Mouse (Mus musculus): ENCODE measurements around the gene Gm498. TPM values are rescaled to one million over a fixed set of nuclear protein-coding genes. Genes with fewer than 3 reads are reported as not detected.

Gm498 gene
- polyA plus RNA-seq, 2 experiments = not detected

DNA sequence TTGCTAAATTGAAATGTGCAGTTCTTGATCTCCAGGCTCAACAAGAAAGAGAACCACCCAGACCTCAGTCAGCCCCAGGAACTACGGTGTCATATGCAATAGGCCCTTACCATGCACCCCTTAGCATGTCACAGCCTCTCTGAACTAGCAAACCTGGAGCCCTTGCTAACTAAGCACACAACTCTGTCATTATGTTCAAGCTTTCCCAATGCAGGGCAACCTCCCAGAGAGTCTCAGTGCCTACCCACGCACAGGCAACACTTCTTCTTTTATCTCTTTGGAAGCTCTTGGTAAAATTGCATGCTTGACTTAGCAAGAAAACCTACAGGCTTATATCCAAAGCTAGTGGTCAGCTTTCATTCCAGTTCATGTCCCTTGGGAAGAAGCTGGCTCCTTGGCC is 24.5 kb downstream of the Gm498 start:
- TF ChIP-seq CTCF (IDR thresholded peaks at IDR 0.05; ENCODE audit: low read depth) (no peak), EP300 (IDR thresholded peaks at IDR 0.05; ENCODE audit: low read depth) (no peak)
- Histone ChIP-seq H3K9ac (replicated peaks) (no peak overlapping the region), H3K27ac (no peak overlapping the region), H3K4me3 (ENCODE audit: insufficient read depth in 1 of 2, low read depth in 2 of 2, low read length in 2 of 2) (no peak overlapping the region), H3K36me3 (replicated peaks; ENCODE audit: control insufficient read depth, insufficient read depth, low read depth) (no peaks in the 10 kb centered on the region), H3K27me3 (ENCODE audit: control insufficient read depth, insufficient read depth, low read length) (no peaks in the 10 kb centered on the region), H3K4me1 (replicated peaks; ENCODE audit: control insufficient read depth in 2 of 2, insufficient read depth in 2 of 2, low read length in 1 of 2) (no peaks in the 10 kb centered on the region), H3K9me3 (ENCODE audit: control insufficient read depth, low read length) (no peaks in the 10 kb centered on the region), H3K4me2 (ENCODE audit: low read depth) (no peak overlapping the region)
- 46% methylated on average over 2 of the region's 2 CpGs for WGBS (ENCODE audit: insufficient replicate concordance)
- DNase-seq (ENCODE audit: low read depth in 3 of 3, low spot score in 3 of 3) (no peak), ATAC-seq (ENCODE audit: insufficient read depth) (no peak)

DNA sequence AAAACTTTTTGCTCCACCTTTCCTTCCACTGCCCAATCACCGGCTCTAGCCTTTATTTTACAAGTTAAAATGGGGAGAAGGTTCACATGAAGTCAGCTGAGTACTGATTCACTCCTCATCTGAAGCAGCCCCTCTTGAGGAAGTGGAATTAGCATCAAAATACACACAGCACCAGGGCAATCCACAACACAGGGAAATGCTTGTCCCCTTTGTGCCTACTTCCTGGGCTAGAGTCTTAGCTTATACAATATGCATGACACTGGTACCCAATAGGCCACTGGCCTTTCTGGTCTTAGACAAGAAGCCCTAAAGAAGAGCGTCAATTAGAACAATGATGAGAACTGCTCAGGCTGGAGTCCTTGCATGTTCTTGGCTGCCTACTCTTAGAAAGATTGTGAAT is 25.7 kb downstream of the Gm498 start:
- no peak for DNase-seq (ENCODE audit: low read depth in 3 of 3, low spot score in 3 of 3)

GRCm38 (mm10) chr7:143900667-143901066 is 34.0 kb downstream of the Gm498 start:
- Histone ChIP-seq H3K27me3 (ENCODE audit: control insufficient read depth, insufficient read depth, low read length) (no peaks in the 10 kb centered on the region), H3K9ac (replicated peaks) (no peak overlapping the region), H3K4me2 (ENCODE audit: low read depth) (no peak overlapping the region), H3K27ac (no peak overlapping the region), H3K36me3 (replicated peaks; ENCODE audit: control insufficient read depth, insufficient read depth, low read depth) (no peaks in the 10 kb centered on the region), H3K4me3 (ENCODE audit: insufficient read depth in 1 of 2, low read depth in 2 of 2, low read length in 2 of 2) (no peak overlapping the region), H3K4me1 (replicated peaks; ENCODE audit: control insufficient read depth in 2 of 2, insufficient read depth in 2 of 2, low read length in 1 of 2) (no peaks in the 10 kb centered on the region), H3K9me3 (ENCODE audit: control insufficient read depth, low read length) (no peaks in the 10 kb centered on the region)
- DNase-seq (ENCODE audit: low read depth in 3 of 3, low spot score in 3 of 3) (no peak), ATAC-seq (ENCODE audit: insufficient read depth) (no peak)
- TF ChIP-seq EP300 (IDR thresholded peaks at IDR 0.05; ENCODE audit: low read depth) (no peak), CTCF (IDR thresholded peaks at IDR 0.05; ENCODE audit: low read depth) (peak; percentile 33)
- WGBS (ENCODE audit: insufficient replicate concordance) = 6% methylated on average over 2 of the region's 2 CpGs

More for the DNA sequence above, 25.7 kb downstream of the Gm498 start:
- Histone ChIP-seq H3K9ac (replicated peaks) (no peak overlapping the region), H3K27ac (no peak overlapping the region), H3K4me1 (replicated peaks; ENCODE audit: control insufficient read depth in 2 of 2, insufficient read depth in 2 of 2, low read length in 1 of 2) (no peaks in the 10 kb centered on the region), H3K36me3 (replicated peaks; ENCODE audit: control insufficient read depth, insufficient read depth, low read depth) (no peaks in the 10 kb centered on the region), H3K27me3 (ENCODE audit: control insufficient read depth, insufficient read depth, low read length) (no peaks in the 10 kb centered on the region), H3K9me3 (ENCODE audit: control insufficient read depth, low read length) (no peaks in the 10 kb centered on the region), H3K4me3 (ENCODE audit: insufficient read depth in 1 of 2, low read depth in 2 of 2, low read length in 2 of 2) (no peak overlapping the region), H3K4me2 (ENCODE audit: low read depth) (no peak overlapping the region)
- TF ChIP-seq EP300 (IDR thresholded peaks at IDR 0.05; ENCODE audit: low read depth) (no peak), CTCF (IDR thresholded peaks at IDR 0.05; ENCODE audit: low read depth) (no peak)
- ATAC-seq (ENCODE audit: insufficient read depth) = no peak
- WGBS (ENCODE audit: insufficient replicate concordance) = 52% methylated on average over 2 of the region's 2 CpGs

DNA sequence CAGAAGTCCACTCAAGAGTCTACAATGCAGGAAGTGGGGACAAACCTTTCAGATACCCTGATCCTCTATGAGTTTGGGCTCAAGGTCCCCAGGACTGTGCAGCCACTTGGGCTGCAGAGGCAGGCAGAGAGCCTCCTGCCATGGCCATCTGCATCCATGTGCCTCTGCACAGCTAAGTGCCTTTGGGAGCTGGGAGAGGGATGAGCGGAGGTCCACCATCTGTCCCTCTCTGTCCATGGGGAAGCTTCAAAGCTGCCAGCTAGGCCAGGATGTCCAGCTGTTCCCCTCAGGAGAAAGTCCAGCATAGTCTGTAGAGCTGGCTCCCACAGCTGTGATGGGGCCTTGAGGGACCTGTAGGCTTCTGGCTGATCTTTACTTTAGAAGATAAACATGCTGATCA is 38.5 kb downstream of the Gm498 start:
- WGBS (ENCODE audit: insufficient replicate concordance) = 64% methylated on average over 1 of the region's 1 CpGs
- Histone ChIP-seq H3K4me3 (ENCODE audit: insufficient read depth in 1 of 2, low read depth in 2 of 2, low read length in 2 of 2) (no peak overlapping the region), H3K4me2 (ENCODE audit: low read depth) (no peak overlapping the region), H3K36me3 (replicated peaks; ENCODE audit: control insufficient read depth, insufficient read depth, low read depth) (no peaks in the 10 kb centered on the region), H3K27me3 (ENCODE audit: control insufficient read depth, insufficient read depth, low read length) (no peaks in the 10 kb centered on the region), H3K9ac (replicated peaks) (no peak overlapping the region), H3K27ac (no peak overlapping the region), H3K9me3 (ENCODE audit: control insufficient read depth, low read length) (no peaks in the 10 kb centered on the region), H3K4me1 (replicated peaks; ENCODE audit: control insufficient read depth in 2 of 2, insufficient read depth in 2 of 2, low read length in 1 of 2) (no peaks in the 10 kb centered on the region)
- TF ChIP-seq CTCF (IDR thresholded peaks at IDR 0.05; ENCODE audit: low read depth) = no peak
- no peak for TF ChIP-seq EP300 (IDR thresholded peaks at IDR 0.05; ENCODE audit: low read depth)
- DNase-seq (ENCODE audit: low read depth in 3 of 3, low spot score in 3 of 3) = no peak
- no peak for ATAC-seq (ENCODE audit: insufficient read depth)

- Histone ChIP-seq H3K4me1 (replicated peaks; ENCODE audit: control insufficient read depth in 2 of 2, insufficient read depth in 2 of 2, low read length in 1 of 2) (no peaks in the 10 kb centered on the region), H3K9ac (replicated peaks) (no peak overlapping the region), H3K4me3 (ENCODE audit: insufficient read depth in 1 of 2, low read depth in 2 of 2, low read length in 2 of 2) (no peak overlapping the region), H3K27ac (no peak overlapping the region), H3K9me3 (ENCODE audit: control insufficient read depth, low read length) (no peaks in the 10 kb centered on the region), H3K27me3 (ENCODE audit: control insufficient read depth, insufficient read depth, low read length) (no peaks in the 10 kb centered on the region), H3K4me2 (ENCODE audit: low read depth) (no peak overlapping the region), H3K36me3 (replicated peaks; ENCODE audit: control insufficient read depth, insufficient read depth, low read depth) (no peaks in the 10 kb centered on the region)
- ATAC-seq (ENCODE audit: insufficient read depth) = no peak
- DNase-seq (ENCODE audit: low read depth in 3 of 3, low spot score in 3 of 3) = no peak
- 45% methylated on average over 3 of the region's 3 CpGs for WGBS (ENCODE audit: insufficient replicate concordance)
- TF ChIP-seq CTCF (IDR thresholded peaks at IDR 0.05; ENCODE audit: low read depth) = no peak
Measured at GRCm38 (mm10) chr7:143905606-143906005, 39.0 kb downstream of the Gm498 start.
